Mouse (Mus musculus) midbrain, embryonic 11.5 days (tissue): ENCODE measurements around the gene Gm3327. TPM values are rescaled to one million over a fixed set of nuclear protein-coding genes. Genes with fewer than 3 reads are reported as not detected.

Source experiments
- polyA plus RNA-seq: library from polyadenylated mRNA; unstranded; fragments of >200 nt; fragmentation: Nextera tagmentation; extraction: Ambion mirVana; gene quantifications from 2 replicates; pipeline ENCODE4 v1.2.1, GENCODE M21; 2014

The Gm3327 gene
- polyA plus RNA-seq, 1 experiment from 2014 or later: not detected

Other genes starting within 250 kb of the Gm3327 start
- not detected in 2 replicates for gene Ear1, start 248.3 kb upstream of the Gm3327 start, polyA plus RNA-seq
- gene Ear10, start 200.3 kb upstream of the Gm3327 start, polyA plus RNA-seq: not detected in 2 replicates
- gene Gm8113, start 198.5 kb upstream of the Gm3327 start, polyA plus RNA-seq: 3.8 and 4.0 TPM in 2 replicates
- not detected in 2 replicates for gene Ang5, start 166.8 kb upstream of the Gm3327 start, polyA plus RNA-seq
- not detected in 2 replicates for gene Ang6, start 121.6 kb upstream of the Gm3327 start, polyA plus RNA-seq
- not detected in 2 replicates for gene Ear2, start 21.2 kb upstream of the Gm3327 start, polyA plus RNA-seq
- not detected in 2 replicates for gene Gm8212, start 73.8 kb downstream of the Gm3327 start, polyA plus RNA-seq
- gene 4930503E14Rik, start 89.4 kb downstream of the Gm3327 start, polyA plus RNA-seq: not detected in 2 replicates
- not detected in 2 replicates for gene Gm8220, start 161.7 kb downstream of the Gm3327 start, polyA plus RNA-seq
- gene Gm5930, start 214.7 kb downstream of the Gm3327 start, polyA plus RNA-seq: not detected in 2 replicates
- gene Gm8229, start 241.5 kb downstream of the Gm3327 start, polyA plus RNA-seq: not detected in 2 replicates